Mouse (Mus musculus) heart, postnatal 14 days (tissue): ENCODE measurements around the gene Myo1e. TPM values are rescaled to one million over a fixed set of nuclear protein-coding genes. Genes with fewer than 3 reads are reported as not detected.

Experiments used
- DNase-seq, 2 experiments: peaks; one replicate each; pipeline ENCODE4 v3.0.0; 2021 to 2022
- intact Hi-C: fragments of 180-260 bp; cut with DNase I; formaldehyde crosslinking; loops from one replicate; pipeline ENCODE4 v1.15.1; 2025
- total RNA-seq, 2 experiments: library from RNA; stranded (reverse); gene quantifications; 2 replicates each; pipeline ENCODE4 v1.2.3; 2021

Gene Myo1e
- total RNA-seq, 2 experiments from 2014 or later: 14.6 to 17.6 TPM

- intact Hi-C loops: no loop called here
- no peak for DNase-seq
Observed at GRCm38 (mm10) chr9:70274887-70275555, 67.9 kb downstream of the Myo1e start.

DNA sequence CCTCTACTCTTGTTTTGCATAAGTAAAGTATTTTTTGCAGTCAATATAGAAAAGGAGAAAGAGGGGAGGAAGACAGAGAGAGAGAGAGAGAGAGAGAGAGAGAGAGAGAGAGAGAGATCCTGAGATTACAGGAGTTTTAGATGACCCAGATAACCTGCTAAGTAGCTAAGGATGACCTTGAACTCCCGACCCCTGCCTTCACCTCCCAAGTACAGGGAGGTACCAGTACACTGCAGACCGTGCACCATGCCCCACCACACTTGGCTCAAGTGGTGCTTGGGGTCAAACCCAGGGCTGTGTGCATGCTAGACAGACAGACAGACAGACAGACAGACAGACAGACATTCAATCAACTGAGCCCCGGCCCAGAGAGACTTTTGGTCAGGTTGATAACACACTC lies 69.9 kb downstream of the Myo1e start:
- DNase-seq: no peak
- intact Hi-C loops: no loop called here

GRCm38 (mm10) chr9:70277529-70277982 lies 70.4 kb downstream of the Myo1e start:
- intact Hi-C loops: no loop called here

DNA sequence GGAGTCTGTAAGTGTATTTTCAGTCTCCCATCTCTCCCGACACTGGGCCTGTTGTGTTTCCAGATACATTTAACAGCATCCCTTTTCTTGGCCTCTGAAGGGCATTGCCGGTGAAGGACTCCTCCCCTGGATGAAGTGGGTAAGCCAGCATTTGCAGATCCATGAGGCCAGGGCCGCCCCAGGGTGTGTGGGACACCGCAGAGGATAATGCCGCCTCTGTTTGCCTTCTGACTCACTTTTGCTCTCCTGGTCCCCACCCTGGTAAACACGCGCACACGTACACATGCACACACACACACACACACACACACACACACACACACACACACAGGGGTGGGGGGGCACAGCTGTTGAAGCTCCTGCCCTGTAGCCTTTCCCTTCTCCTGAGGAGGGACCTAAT lies 74.3 kb downstream of the Myo1e start:
- DNase-seq: no peak
- intact Hi-C loops: no loop called here

More at GRCm38 (mm10) chr9:70277529-70277982, 70.4 kb downstream of the Myo1e start:
- no peak for DNase-seq

DNA sequence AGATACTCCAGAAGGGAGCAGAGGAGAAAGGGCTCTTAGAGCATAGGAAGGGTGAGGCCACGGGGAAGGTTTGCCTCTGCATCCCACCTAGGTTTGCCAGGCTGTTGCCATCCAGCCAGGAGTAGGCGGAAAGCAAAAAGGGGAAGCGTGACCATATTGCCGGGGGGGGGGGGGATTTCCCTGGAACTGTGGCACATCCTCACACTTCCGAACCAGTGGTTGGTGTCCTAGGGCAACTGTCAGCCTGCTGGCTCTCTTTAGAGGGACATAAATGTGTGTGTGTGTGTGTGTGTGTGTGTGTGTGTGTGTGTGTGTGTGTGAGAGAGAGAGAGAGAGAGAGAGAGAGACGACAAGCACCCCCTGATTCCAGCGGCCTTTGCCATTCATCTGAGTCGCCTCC lies 75.0 kb downstream of the Myo1e start:
- no peak for DNase-seq
- intact Hi-C loops: no loop called here

DNA sequence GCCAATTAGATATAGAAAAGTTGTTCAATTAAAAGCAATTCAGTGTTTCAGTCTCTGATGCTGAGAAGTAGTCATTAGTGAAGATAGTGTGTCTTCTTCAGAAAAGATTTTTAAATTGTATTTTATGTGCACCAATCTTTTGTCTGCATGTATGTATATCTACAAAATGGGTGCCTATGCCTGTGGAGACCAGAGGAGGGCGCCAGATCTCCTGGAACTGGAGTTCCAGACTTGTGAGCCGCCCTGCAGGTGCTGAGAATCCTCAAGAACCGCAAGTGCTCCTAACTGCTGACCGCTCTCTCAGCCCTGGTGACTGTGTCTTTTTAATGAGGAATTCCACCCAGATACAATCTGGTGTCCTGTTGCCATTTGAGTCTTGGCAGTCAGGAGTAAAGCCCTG lies 76.0 kb downstream of the Myo1e start:
- intact Hi-C loops: no loop called here
- DNase-seq: no peak

- DNase-seq: no peak
- intact Hi-C loops: no loop called here
Observed at GRCm38 (mm10) chr9:70284584-70285140, 77.5 kb downstream of the Myo1e start.

GRCm38 (mm10) chr9:70290785-70291184 lies 83.6 kb downstream of the Myo1e start:
- no peak for DNase-seq
- intact Hi-C loops: no loop called here

DNA sequence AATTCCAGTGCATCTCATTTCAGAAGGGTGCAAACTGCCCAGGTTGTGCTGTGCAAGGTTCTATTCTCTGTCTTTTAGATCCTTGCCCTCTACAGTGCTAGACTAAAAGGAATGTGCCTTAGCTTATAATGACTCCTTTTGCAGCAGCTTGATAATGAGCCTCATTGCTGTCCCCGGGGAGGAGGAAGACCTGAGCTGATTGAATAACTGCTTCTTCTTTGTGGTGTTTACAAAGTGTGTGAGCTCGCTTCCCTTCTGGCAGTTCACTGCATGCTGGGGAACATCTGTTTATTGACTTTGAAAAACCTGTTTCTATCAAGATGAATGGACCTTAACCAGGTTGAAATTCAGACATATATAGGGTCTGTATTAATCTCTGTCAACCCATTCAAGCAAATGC lies 89.8 kb downstream of the Myo1e start:
- intact Hi-C loops: no loop called here

GRCm38 (mm10) chr9:70298221-70298620 lies 91.1 kb downstream of the Myo1e start:
- no peak for DNase-seq

More for the DNA sequence above, 89.8 kb downstream of the Myo1e start:
- DNase-seq: no peak

DNA sequence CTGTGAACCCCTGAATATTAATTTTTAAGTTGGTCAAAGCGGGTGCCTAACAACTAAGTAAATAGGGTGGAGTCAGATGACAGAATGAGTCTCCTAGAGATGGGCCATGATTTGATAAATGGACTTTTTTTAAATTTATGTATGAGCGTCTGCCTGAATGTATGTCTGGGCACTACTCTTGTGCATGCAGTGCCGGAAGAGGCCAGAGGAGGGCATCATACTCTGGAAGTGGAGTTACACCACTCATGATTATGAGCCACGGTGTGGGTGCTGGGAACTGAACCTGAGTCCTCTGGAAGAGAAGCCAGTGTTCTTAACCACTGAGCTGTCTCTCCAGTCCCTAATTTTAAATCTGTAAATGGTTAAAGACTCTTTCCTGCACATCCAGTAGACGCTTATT lies 93.6 kb downstream of the Myo1e start:
- DNase-seq: no peak
- intact Hi-C loops: no loop called here

More at GRCm38 (mm10) chr9:70298221-70298620, 91.1 kb downstream of the Myo1e start:
- intact Hi-C loops: no loop called here

- intact Hi-C loops: no loop called here
- DNase-seq: no peak
Observed at GRCm38 (mm10) chr9:70301598-70301997, 94.4 kb downstream of the Myo1e start.

DNA sequence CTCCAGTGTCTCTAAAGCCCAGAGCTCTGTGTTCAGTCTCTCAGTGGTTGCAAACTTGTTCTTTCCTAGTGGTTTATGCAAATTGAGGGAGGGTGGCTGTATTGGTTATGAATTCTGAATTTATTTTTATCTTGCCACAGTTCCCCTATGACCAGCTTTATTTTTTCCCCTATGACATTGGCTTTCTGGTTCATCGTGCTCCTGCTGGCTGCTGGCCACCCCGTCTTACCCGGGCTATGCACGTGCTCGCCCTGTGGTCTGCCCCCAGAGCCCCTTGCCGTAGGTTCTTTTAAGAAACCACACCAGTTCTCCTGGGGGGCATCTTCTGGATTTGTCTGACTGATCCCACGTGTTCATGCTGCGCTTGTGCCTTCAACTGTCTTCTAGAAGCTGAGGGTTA lies 97.8 kb downstream of the Myo1e start:
- intact Hi-C loops: no loop called here

DNA sequence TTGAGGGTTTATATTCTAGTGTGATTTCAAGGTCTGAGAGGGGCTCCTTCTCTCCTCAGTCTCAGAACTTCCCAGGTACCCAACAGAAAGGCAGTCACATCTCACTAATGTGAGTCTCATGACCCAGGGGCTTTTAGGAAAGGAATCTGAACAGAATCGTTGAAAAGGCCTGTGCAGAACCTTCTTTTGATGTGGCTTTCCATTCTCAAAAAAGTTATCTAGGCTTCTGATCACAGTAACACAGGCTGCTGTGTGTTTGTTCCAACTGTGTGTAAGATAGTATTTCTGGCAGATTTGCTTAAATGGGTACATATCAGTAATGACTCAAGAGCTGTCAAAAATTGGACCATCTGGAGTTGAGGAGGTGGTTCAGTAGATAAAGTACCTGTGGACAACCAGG lies 102.9 kb downstream of the Myo1e start:
- no peak for DNase-seq
- intact Hi-C loops: no loop called here

More for the DNA sequence above, 97.8 kb downstream of the Myo1e start:
- DNase-seq: no peak

GRCm38 (mm10) chr9:70314019-70314418 lies 106.9 kb downstream of the Myo1e start:
- no peak for DNase-seq
- intact Hi-C loops: no loop called here

DNA sequence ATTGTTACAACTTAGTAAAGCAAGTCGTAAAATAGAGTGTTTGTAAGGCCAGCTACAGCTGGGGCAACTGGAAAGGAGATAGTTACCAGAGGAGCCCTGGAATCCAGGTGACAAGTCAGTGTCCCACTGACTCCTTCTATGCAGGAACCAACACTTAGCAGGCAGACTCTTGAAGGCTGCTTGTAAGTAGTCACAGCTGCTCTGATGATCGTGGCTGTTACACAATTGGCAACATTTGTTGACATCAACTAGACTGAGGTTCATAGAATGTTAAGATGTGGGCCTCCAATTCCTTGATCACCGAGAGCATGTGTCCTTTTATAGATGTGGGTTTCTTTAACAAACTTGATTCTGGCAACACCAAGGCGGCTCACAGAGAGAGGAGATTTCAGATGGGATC lies 108.0 kb downstream of the Myo1e start:
- intact Hi-C loops: loop anchor here (5.0 kb wide), 2 partner anchors 53 to 108 kb away; partner anchors contain the start of gene Myo1e
- DNase-seq: no peak

GRCm38 (mm10) chr9:70318601-70319000 lies 111.5 kb downstream of the Myo1e start:
- DNase-seq: peak in 1 of 2 experiments; percentile 9
- intact Hi-C loops: loop anchor here (5.0 kb wide), 2 partner anchors 56 to 111 kb away; partner anchors contain the start of gene Myo1e

DNA sequence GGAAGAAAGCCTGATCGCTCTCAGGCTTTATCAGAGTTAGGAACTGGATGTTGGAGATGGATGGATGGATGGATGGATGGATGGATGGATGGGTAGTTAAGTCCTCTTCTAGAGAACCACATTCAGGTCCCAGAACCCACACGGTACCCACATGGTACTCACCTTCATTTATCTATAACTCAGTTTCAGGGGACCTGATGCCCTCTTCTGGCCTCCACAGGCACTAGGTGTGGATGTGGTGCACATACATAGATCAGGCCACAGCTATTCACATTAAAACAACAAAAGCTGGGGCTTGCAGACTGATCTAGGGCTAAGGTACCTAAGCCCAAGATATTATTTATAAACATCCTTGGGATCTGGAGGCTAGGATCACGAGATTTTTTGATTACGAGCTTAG lies 117.2 kb downstream of the Myo1e start:
- intact Hi-C loops: no loop called here

DNA sequence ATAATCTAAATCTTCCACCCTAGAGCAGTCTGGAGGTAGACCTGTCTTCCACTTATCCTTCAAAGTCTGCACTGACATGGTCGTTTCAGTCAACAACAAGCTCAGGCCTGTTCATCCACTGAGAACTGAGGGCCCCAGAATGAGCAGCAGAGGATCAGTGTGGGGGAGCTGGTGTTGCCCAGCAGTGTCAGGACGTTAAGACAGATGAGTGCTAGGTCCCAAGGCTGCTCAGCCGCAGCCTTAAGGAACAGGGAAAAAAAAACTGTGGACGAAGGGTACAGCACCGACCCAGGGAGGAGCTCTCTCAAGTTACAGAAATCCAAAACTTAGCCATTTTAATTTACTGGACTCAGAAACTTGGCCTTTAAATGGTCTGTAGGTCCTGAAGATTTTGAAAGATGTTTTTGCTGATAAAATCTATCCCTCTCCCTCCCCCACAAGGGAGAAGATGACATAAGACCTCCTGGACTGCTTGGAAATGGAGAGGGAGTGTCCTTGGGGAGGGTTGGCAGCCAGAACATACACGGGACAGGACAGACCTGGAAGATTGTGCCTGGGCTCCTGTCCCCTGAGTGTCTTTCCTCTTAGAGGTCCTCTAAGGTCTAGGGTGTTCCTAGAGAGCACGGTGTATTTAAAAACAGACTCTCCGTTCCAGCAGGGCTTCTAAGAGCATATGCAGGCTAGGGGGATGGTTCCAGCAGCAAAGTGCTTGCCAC lies 118.9 kb downstream of the Myo1e start:
- intact Hi-C loops: no loop called here
- DNase-seq: no peak

More for the DNA sequence above, 117.2 kb downstream of the Myo1e start:
- no peak for DNase-seq

- no peak for DNase-seq
Observed at GRCm38 (mm10) chr9:70328193-70328841, 121.2 kb downstream of the Myo1e start.

More at GRCm38 (mm10) chr9:70328193-70328841, 121.2 kb downstream of the Myo1e start:
- intact Hi-C loops: no loop called here
